Mouse (Mus musculus) embryo, embryonic 10.5 days (tissue): ENCODE results near the gene Tff1.
A peak's percentile ranks its signal among the peaks of the same experiment; 100 is the strongest.

ENCODE experiments used
- DNase-seq: peaks from one replicate; pipeline ENCODE4 v3.0.0-alpha.2; 2015; ENCODE audit warnings: low spot score

The Tff1 gene

DNA sequence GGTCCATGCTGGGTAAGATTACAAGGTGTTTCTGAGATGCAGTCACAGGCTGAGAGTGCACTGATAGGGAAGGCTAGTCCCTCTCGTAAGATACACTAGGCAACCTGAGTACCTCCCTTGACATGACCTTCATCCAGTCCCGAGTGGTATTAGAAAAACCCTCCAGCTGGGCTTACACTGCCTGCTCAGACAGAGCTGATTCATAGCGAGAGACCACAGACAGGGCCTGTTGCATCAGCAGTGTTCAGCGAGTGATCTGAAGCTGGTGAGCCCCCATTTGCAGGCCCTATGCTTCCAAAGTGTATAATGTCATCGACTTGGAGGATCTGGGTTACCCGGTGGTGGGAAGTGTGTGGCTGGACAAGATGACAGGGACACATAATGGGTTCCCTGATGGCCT is at the start of gene Tff1:
Gene Tff1, minus strand, starts transcription at position 151 of the 400 bp plus-strand sequence.
- DNase-seq = no peak

DNA sequence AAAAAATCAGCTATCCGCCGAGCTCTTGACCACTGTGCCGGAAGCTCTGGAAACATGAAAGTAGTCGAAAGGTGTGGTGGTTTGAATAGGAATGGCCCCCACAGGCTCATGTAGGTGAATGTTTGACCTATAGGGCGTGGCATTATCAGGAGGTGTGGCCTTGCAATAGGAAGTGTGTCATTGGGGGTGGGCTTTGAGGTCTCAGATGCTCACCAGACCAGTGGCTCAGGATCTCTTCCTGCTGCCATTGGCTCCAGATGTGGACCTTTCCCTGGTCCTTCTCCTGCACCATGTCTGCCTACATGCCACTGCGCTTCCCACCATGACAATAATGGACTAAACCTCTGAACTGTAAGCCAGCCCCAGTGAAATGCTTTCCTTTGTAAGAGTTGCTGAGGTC is 46.8 kb upstream of the Tff1 start:
- no peak for DNase-seq

DNA sequence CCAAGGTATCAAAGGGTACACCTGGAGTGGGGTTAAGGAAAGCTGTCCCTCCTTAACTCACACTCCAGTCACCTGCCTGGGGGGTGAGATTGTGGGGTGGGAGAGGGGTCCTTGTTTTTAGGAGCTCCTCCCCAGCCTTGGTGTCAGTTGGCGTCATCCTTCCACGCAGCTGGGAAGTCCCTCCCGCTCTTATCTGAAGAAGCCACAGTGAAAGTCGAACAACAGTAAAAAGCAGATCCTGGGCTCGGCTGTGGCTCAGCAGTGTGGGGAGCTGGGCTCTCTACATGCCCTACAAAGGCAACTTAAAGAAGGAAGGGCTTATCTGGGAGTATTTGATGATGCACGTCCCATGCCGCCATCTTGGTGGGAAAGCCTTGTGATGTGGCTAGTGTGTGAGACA is 45.2 kb upstream of the Tff1 start:
- DNase-seq = no peak

DNA sequence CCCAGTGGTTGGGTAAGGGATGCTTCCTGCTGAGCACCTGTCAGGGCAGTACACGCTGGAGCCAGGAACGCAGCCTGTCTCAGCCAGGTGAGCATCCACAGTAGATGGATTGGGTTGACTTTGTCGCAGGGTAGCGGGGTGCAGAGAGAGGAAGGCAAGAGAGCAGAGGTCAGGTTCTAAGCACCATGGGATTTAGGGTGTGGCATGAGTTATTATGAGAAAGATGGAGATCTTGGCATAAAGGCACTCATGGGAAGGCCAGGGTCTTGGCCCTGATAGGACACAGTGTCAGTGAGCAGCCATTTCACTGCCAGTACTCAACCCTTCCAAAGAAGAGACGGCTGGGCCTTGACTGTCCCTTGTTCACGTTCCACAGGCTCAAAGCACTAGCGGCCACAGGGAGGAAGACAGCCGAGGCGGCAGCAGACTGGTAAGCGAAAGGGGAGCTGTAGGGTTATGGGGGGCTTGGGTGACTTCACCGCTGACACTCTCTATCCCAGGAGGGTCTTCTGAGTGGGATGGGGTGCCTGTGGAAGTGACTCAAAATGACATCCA is 44.4 kb upstream of the Tff1 start:
- no peak for DNase-seq

DNA sequence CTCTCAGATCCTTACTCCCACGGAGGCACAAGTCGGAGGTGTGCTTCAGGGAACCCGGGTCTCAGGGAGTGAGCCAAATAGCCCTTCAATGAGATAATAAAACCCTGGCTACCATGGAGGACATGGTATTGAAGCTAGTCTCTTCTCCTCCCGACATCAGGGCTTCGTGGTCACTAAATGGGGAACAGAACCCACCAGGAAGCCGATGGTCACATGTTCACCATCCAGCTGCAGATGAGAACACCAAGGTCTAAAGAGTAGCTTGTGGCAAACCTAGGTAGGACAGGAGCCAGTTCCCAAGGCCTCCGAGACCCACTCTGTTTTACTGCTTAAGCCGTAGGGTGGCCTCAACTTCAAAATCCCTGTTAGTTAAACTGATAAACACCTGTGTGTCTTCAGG is 43.6 kb upstream of the Tff1 start:
- no peak for DNase-seq

DNA sequence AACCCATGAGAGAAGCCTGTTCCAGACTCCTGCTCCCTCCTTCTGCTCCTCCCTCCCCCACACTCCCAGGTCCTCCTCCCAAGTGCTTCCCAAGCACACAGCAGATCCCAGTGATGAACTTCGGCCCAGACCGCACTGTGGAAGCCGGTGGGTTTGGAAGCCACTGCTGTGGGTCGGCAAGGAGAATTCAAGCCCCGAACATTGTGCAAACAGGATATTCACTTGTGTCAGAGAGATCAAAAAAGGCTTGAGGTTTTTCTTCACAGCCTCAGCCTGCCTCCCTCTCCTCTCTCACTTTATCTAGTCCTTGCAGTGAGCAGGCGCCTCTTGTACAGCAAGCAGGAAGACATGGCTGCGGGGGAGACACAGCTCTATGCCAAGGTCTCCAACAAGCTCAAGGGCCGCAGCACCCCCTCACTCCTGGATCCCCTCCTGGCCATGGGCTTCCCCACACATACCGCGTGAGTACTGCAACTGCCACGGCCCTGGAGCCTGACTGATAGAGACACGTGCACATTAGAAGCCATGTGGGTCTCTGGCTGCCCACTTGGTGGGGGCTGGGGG is 42.8 kb upstream of the Tff1 start, which contains the start of gene Ubash3a:
Gene Ubash3a, plus strand, starts transcription at position 103 of the 564 bp plus-strand sequence.
- DNase-seq = no peak

DNA sequence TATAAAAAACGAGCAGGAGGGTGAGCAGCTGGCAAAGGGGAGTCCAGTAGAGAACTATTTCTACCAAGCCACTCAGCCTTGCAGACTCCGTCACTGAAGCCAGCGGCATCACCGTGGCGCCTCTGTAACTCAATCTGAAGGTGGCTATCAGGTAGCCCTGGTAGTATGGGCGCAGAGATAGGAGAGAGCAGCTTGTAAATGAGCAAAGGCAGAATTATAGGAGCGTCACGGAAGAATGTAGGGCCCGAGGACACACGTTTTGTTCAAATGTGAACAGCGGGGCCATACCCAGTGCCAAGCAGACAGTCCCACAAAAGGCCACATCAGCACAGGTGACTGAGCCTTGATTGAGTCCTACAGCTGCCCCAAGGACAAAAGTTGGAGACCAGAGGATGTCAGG is 33.8 kb upstream of the Tff1 start, which contains the start of gene Tmprss3:
Gene Tmprss3, minus strand, starts transcription at position 101 of the 400 bp plus-strand sequence.
- DNase-seq = no peak

DNA sequence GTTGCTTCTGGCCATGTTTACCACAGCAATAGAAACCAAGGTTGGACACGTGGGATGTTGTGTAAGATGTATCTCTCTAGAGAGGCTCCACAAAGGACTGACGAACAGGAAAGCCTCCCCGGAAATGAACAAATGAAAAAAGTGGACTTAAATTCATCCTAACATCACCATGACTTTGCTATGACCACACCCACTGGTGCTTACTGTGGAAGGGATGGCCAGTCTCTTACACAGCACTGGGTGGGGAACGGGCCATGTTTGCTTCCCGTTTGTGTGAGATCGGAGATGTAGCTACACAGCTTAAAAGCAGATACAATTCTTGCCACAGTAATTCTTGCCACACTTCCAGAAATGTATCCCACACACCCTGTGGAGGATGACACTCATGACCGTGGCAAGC is 31.2 kb upstream of the Tff1 start:
- no peak for DNase-seq

DNA sequence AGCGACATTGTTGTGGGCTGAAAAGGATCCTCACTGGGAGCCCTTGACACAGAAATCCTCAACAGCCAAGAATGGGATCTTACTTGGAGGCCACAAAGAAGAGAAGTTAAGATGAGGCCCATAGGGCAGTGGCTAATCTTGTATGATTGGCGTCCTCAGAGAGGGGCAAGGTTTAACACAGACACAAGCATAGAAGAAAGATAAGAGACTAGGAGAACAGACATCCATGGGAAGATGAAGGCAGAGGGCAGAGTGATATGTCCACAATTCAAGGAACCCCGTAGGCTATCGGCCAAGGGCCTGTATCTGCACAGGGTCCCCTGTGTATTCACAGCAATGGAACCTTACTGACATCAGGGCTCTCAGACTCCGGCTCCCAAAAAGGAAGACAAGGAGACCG is 30.1 kb upstream of the Tff1 start:
- DNase-seq = no peak

DNA sequence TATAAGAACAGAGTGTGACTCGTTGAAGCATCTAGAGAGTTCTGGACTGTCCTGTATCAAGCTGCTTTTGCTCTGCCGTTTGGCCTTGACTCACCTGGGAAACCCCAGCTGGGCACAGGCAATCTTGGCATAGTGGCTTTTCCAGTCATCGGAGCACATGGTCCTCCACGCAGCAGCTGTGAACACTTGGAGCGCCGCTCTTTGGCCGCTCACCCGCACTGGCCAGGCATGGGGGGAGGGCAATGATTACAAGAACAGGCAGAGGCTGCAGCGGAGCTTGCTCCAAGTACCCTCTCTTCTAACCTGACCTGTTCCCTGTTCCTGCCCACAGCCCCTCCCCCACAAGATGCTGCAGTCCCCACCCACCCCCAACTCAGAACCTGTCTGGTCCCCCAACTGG is 28.3 kb upstream of the Tff1 start:
- DNase-seq = no peak

DNA sequence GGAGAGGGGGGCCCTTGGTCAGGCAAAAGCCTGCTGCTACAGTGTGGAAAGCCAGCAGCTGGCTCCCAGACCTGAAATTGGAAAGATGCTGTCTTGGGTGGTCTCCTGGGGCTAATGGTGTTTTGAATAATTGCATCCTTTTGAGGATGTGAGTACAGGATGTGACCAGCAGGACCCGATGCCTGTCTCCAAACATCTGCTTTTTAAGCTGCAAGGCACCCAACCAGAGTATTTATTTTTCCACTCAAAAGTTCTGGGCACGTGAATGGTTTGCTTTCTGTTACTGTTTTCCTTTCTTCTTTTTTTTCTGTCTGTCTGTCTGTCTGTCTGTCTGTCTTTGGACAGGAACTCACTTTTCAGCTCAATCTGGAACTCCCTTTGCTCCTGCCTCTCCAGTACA is 27.6 kb upstream of the Tff1 start:
- DNase-seq = peak; percentile 15

DNA sequence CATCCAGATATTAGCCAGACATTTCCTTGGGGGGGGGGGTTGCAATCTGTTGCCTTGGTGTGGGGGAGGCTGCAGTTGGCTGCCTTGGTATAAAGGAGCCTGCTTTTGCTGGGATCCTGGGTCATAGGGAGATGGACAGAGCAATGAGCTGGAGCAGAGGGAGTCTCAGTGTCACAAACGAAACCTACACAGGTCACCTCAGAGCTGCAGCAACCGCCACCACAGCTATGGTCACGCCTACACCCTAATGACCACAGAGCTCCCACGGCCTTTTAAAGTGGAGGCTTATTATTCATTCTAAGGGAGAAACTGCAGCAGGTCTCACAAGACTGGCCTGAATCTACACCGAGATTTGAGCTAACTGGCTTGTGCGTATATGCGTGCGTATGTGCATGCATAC is 26.7 kb upstream of the Tff1 start:
- no peak for DNase-seq

DNA sequence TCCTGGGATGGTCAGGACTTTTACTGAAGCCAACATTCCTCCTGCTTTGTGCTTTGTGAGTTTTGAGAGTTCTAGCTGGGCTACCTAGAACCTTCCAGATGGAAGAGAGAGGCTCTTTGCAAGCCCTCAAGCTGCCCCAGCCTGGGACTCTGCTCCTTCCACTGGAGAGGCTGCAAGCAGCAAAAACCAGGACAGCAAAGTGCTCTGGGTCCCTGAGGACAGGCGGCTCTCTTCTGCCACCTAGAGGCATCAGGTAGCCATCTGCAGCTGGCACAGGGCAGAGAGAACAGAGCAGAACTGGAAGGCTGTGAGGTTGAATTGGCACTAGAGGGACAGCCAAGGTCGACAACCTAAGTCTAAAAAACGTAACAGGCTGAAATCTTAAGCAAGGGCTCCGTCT is 22.3 kb upstream of the Tff1 start:
- DNase-seq = peak; percentile 82

DNA sequence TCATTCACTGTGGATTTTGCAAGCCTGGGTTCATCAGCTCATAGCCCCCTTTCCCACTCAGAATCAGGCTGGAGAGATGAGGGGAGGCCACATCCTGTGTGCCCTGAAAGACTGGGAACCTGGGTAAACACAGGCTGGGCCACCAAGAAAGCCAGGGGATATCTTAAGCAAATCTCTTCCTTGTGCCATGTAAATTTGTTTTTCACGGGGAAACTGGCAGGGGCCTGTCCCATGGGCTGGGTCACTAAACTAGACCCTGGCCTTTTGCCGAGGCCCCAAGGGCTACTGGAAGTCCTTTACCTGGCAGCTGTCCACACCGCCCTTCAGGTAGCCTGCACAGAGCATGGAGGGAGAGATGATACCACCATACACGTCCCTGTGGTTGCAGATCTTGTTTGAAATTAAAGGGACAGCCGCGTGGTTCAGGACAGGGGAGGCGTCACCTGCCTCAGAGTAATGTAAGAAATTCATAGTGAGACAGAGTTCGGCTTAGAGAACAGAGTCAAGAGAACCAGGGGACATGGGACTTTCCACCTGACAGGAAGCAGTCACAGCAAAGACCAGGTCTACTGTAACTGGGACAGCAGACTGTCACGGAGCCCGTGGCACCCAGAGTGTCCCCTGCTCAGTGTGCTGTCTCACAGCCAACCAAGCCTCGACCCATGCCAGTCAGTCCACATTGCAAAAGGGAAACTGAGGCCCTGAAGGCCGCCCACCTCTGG is 19.4 kb upstream of the Tff1 start:
- no peak for DNase-seq

DNA sequence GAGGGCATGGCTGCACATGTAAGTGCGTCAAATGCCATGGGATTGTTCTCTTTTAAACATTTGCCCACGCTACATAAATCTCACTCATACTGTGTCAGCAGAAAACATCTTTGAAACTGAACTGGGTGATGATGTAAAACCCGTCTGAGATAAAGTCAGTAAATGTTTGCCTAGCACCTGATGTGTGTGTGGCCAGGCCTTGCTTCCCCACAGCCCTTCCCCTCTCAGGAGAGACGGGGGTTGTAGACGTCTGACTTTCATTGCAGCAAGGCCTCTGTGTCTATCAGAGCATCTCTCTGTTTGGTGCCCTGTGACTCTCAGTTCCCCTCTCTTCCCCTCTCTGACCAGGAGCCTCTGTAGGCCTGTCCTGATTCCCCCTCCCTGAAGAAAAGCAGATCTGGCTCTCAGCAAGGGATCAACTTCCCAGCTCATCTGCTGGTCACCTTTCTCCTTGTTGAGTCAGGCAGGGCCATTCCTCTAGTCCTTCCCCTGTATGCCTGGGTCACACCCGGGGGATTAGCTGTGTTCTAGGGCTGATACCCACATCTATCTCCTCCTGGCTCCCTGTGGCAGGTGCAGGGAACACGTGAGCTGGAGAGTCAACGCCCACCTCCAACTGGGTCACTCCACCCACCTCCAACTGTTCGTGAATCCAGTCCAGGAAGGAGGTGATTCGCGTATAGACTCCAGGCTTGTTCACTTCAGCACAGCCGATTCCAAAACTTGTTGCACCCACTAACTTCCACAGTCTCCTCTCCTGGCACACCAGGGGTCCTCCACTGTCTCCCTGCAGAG is 18.3 kb upstream of the Tff1 start:
- no peak for DNase-seq

DNA sequence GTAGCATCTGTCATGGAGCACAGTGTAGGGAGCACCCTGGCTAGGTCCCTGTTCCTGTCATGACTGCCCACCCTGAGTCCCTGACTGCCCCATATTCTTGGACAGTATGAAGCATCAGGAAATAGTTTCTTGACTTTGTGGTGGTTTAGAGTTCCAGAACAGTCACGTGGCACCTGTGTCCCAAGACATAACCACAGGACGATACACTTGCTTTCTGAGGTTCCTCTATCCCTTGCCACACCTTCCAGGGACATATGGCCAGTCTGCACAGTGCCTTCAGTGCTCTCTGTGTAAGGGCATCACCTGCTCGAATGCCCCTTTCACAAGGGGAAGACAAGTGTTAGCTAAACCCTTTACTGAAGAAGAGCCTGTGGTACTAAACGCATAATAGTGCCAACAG is 16.4 kb upstream of the Tff1 start:
- no peak for DNase-seq

DNA sequence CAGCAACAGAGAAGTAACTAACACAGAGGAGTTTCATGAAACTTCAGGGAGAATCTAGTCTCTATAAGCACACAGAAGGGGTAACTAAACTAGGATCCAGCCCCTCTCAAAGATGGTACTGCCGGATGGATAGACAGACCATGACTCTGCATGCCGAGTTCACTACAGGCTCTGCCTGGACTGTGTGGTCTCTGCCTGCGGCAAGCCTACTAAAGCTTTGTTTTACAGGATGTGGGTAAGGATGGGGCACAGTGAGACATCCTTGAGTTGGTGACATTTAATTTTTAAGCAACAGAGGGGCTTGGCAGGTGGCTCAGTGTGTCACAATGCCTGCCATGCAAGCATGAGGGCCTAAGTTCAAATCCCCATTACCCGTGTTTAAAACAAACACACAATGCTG is 11.2 kb upstream of the Tff1 start:
- DNase-seq = no peak

DNA sequence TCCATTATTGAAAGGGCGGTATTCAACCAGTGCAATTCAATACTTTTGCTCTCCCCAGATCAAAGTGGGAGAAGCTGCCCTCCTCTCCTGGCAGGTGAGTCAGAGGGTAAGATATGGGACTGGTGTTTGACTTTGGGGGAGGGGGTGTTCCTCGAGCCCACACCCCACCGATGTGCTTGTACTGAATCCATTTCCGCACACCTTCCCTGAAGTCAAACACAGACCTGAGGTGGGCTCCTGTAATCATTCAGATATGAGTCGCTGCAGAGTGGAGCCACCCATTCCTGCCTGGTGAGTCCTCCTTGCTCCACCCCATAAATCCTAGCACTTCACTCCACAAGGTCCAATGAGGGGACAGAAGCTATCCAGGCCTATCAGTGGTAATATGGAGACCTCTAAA is 4.7 kb upstream of the Tff1 start:
- no peak for DNase-seq

DNA sequence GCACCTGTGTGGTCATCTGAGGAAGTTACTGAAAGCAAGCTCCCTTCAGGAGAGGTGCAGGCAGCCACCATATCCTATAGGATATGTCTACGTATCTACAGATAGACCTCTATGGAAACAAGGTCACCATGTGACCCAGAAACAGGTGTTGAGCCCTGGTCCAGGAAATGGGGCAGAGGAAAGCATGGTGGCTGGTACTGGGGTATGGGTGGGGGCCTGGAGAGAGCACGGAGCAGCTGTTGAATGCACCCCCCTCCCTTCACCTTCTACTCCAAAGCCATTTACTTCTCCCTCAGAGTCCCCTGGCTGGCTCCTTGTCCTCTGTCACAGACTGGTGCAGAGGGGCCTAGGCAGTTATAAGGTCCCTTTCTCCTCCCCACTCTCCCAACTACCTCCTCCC is 1.3 kb downstream of the Tff1 start:
- DNase-seq = no peak

DNA sequence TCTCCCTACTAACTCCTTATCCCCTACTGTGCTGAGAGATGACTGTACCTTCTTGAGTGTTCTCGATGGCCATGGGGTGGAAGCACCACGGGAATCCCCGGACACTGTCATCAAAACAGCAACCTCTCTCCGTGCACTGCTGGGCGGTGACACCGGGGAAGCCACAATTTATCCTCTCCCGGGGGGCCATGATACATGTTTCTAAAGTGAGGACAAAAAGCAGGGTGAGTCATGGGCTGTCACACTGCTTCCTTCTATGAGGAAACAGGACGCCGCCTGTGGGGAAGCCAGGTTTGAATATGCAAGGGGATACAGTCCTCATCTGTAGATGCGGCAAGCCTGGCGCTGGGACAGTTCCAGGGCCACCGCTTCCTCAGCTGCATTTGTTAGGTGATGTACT is 2.5 kb downstream of the Tff1 start:
- DNase-seq = no peak

DNA sequence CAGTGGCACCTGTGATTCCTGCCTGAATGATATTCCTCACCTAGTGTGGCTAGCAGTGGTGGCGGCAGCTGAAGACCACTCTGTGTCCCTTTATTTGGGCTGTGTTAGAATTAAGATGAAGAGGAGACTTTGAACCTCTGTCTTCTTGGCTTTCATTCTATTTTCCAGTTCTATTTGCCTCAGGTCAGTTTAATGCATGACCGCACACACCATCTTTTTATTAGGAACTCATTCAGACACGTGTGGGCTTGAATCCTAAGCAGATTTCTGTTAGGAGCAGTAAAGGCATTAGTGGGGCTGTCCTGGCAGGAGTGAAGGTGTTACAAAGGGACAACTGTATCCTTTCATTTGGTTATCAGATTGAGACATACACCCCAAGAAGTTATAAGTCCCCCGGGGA is 4.8 kb downstream of the Tff1 start:
- DNase-seq = no peak

DNA sequence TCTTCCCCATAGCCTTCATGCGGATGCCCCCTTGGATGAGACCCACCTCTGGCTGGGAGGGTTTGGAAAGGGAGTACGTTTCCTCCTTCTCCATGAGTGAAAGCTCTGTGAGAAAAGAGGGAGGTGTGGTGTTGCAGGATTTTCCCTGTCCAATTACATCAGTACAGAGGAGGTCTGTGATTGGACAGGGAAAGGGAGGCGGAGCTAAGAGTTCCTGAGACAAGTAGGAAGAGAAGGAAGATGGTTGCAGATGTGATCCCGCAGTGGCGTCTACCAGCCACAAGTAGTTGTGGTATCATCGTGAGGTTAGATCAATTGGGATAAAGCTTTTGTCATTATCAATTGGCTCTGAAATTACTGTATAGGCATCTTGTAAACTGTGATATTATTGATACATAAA is 7.2 kb downstream of the Tff1 start:
- no peak for DNase-seq

DNA sequence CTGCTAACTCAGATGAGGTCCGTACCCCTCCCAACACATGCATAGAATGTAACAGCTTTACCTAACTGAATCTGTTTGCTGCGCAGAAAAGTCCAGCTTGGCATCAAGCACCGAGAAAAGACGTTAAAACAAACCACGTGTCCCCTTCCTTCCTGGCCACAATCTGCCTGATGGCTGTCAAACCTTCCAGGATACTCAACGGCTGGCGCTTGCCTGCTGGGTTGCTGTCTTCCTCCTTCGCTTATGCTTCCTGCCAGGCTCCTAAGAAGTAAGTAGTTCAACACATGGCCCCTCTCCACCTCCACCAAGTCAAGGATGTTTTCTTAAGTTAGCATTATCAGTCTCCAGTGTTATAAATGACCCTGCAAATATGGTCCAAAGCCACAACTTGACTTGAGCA is 11.3 kb downstream of the Tff1 start:
- DNase-seq = no peak
